Mouse (Mus musculus) spleen, adult 2 months (tissue): Measurements from ENCODE around the gene Rassf2. TPM values are rescaled to one million over a fixed set of nuclear protein-coding genes. Genes with fewer than 3 reads are reported as not detected.

Experiments
- DNase-seq, 2 experiments: peaks; one replicate each; pipeline versions ENCODE4 v3.0.0 to v3.0.0-alpha.2; 2012 to 2021; ENCODE audit warnings: low spot score in 2 of 2, low read depth in 1 of 2
- H3K27ac ChIP-seq: fragments of 200-500 bp; 2 replicates; pipeline ENCODE4 v1.5.1; 2012; ENCODE audit warnings: low read length, inconsistent platforms; ENCODE audit not compliant: insufficient read depth
- H3K27me3 ChIP-seq: fragments of 200-500 bp; 2 replicates; pipeline ENCODE4 v1.6.1; 2012; ENCODE audit warnings: mild to moderate bottlenecking, moderate library complexity, low read length, inconsistent platforms; ENCODE audit not compliant: control insufficient read depth, insufficient read depth
- H3K36me3 ChIP-seq: fragments of 200-500 bp; 2 replicates; pipeline ENCODE4 v1.6.1; 2012; ENCODE audit warnings: mild to moderate bottlenecking, low read length, inconsistent platforms; ENCODE audit not compliant: control insufficient read depth, insufficient read depth
- H3K4me1 ChIP-seq: fragments of 200-500 bp; 2 replicates; pipeline ENCODE4 v1.6.1; 2011; ENCODE audit warnings: inconsistent platforms; ENCODE audit not compliant: control insufficient read depth, insufficient read depth, insufficient read length
- H3K4me3 ChIP-seq: fragments of 200-500 bp; 2 replicates; pipeline ENCODE4 v1.5.1; 2011; ENCODE audit warnings: mild to moderate bottlenecking, inconsistent platforms; ENCODE audit not compliant: insufficient read depth, insufficient read length; ENCODE audit errors: extremely low read depth
- CTCF ChIP-seq: fragments of 200-500 bp; IDR thresholded peaks from 2 replicates; pipeline ENCODE4 v1.5.1; 2011; ENCODE audit warnings: mild to moderate bottlenecking, inconsistent platforms; ENCODE audit not compliant: insufficient read depth, insufficient read length, insufficient replicate concordance; ENCODE audit errors: extremely low read depth
- POLR2A ChIP-seq: fragments of 200-500 bp; IDR thresholded peaks from 2 replicates; pipeline ENCODE4 v1.6.1; 2011; ENCODE audit warnings: low read depth, low read length, inconsistent platforms
- WGBS: fragments of 180-500 bp; shearing (Covaris S2); methylation state at CpG from one replicate; pipeline ENCODE4 v1.1.7; 2018; 5-methylcytosine and 5-hydroxymethylcytosine counted together
- polyA plus RNA-seq: library from polyadenylated mRNA; depleted of rRNA; stranded (reverse); fragments of >200 nt; gene quantifications from 2 replicates; pipeline ENCODE4 v1.2.3, GENCODE M21; 2012

Rassf2 gene
- polyA plus RNA-seq, 1 experiment: 70.2 TPM

GRCm38 (mm10) chr2:132028107-132028506 is 2.0 kb downstream of the Rassf2 start:
- 22% methylated on average over 5 of the region's 5 CpGs for WGBS
- H3K27me3 ChIP-seq: no peaks in the 10 kb centered on the region

GRCm38 (mm10) chr2:132027366-132027765 is 2.7 kb downstream of the Rassf2 start:
- TF ChIP-seq POLR2A (no peak), CTCF (no peak)
- DNase-seq: no peak
- Histone ChIP-seq H3K36me3 (no peaks in the 10 kb centered on the region; the same call in 1 of the 2 replicates), H3K27me3 (no peaks in the 10 kb centered on the region), H3K4me1 (peaks cover 33% of the 10 kb centered on the region), H3K27ac (peak overlapping the region; percentile 49), H3K4me3 (peak overlapping the region; percentile 5; the same call in 1 of the 2 replicates)
- WGBS: 45% methylated on average over 5 of the region's 5 CpGs

More at GRCm38 (mm10) chr2:132028107-132028506, 2.0 kb downstream of the Rassf2 start:
- TF ChIP-seq POLR2A (no peak), CTCF (no peak)
- no peak for DNase-seq
- Histone ChIP-seq H3K4me3 (peak overlapping the region; percentile 83), H3K36me3 (no peaks in the 10 kb centered on the region; the same call in 1 of the 2 replicates), H3K4me1 (peaks cover 27% of the 10 kb centered on the region), H3K27ac (peak overlapping the region; percentile 99)

GRCm38 (mm10) chr2:132024028-132024427 is 6.0 kb downstream of the Rassf2 start:
- 32% methylated on average over 4 of the region's 4 CpGs for WGBS
- no peak overlapping the region for H3K4me3 ChIP-seq
- no peak for DNase-seq
- peaks cover 39% of the 10 kb centered on the region for H3K4me1 ChIP-seq
- peak overlapping the region; percentile 31; the same call in 1 of the 2 replicates for H3K27ac ChIP-seq
- H3K36me3 ChIP-seq: no peaks in the 10 kb centered on the region; the same call in 1 of the 2 replicates
- no peaks in the 10 kb centered on the region for H3K27me3 ChIP-seq
- no peak for TF ChIP-seq CTCF

- peak; percentile 27; the same call in 1 of the 2 replicates for TF ChIP-seq POLR2A
- TF ChIP-seq CTCF: no peak
- Histone ChIP-seq H3K4me1 (peaks cover 53% of the 10 kb centered on the region), H3K27ac (peak overlapping the region; percentile 98), H3K4me3 (peak overlapping the region; percentile 24), H3K36me3 (no peaks in the 10 kb centered on the region; the same call in 1 of the 2 replicates), H3K27me3 (no peaks in the 10 kb centered on the region)
- WGBS: 8% methylated on average over 8 of the region's 8 CpGs
- peak; percentile 74 to 79 for DNase-seq
Observed at GRCm38 (mm10) chr2:132022621-132023020, 7.4 kb downstream of the Rassf2 start.

- TF ChIP-seq POLR2A (no peak), CTCF (no peak)
- H3K27me3 ChIP-seq: no peaks in the 10 kb centered on the region
- peak overlapping the region; percentile 98 for H3K27ac ChIP-seq
- peaks cover 59% of the 10 kb centered on the region for H3K4me1 ChIP-seq
- 32% methylated on average over 4 of the region's 4 CpGs for WGBS
- H3K4me3 ChIP-seq: 0 out of 2 replicates have a peak overlapping the region, but pooled peaks have one; percentile 2
- no peaks in the 10 kb centered on the region; the same call in 1 of the 2 replicates for H3K36me3 ChIP-seq
- DNase-seq: no peak
Observed at GRCm38 (mm10) chr2:132021616-132022015, 8.4 kb downstream of the Rassf2 start.

GRCm38 (mm10) chr2:132020991-132021541 is 9.0 kb downstream of the Rassf2 start:
- H3K27me3 ChIP-seq: no peaks in the 10 kb centered on the region
- WGBS: 10% methylated on average over 5 of the region's 5 CpGs
- H3K4me1 ChIP-seq: peaks cover 59% of the 10 kb centered on the region
- peak; percentile 65 to 83 for DNase-seq
- no peaks in the 10 kb centered on the region; the same call in 1 of the 2 replicates for H3K36me3 ChIP-seq
- peak overlapping the region; percentile 98 for H3K27ac ChIP-seq
- peak overlapping the region; percentile 60 for H3K4me3 ChIP-seq
- TF ChIP-seq POLR2A: peak; percentile 38
- TF ChIP-seq CTCF: no peak

GRCm38 (mm10) chr2:132020420-132020819 is 9.6 kb downstream of the Rassf2 start:
- peaks cover 56% of the 10 kb centered on the region for H3K4me1 ChIP-seq
- peak in 1 of 2 experiments; percentile 9 for DNase-seq
- WGBS: 13% methylated on average over 7 of the region's 7 CpGs
- H3K27me3 ChIP-seq: no peaks in the 10 kb centered on the region
- H3K27ac ChIP-seq: peak overlapping the region; percentile 98
- peak overlapping the region; percentile 60 for H3K4me3 ChIP-seq
- no peaks in the 10 kb centered on the region; the same call in 1 of the 2 replicates for H3K36me3 ChIP-seq
- TF ChIP-seq CTCF: no peak
- TF ChIP-seq POLR2A: no peak
